Mouse (Mus musculus): ENCODE results near the gene Irf2bp2.

DNA sequence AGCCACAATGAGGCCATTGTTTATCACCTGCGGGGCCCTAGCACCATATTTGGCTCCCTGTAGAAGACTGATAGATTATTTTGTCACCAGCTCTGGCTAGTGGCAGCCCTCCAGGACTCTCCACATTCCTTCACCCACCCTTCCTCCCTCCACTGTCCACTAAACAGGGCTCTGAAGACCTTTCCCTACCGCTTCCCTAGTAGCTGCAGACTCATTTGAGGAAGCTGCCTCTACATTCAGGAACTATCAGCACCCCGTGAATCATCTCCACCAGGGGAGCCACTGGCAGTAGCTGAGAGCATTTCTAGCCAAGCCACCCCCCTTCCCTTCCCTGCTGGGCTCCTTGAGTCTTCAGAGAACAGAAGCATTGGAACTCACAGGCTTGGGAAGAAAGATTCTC, 45.9 kb downstream of the Irf2bp2 start:
- TF ChIP-seq CTCF (conservative IDR thresholded peaks at IDR 0.05; ENCODE audit: insufficient read depth, insufficient read length, low read depth, low read length) (no peak), POLR2A (IDR thresholded peaks at IDR 0.05; ENCODE audit: low read depth, low read length) (no peak)
